Mouse (Mus musculus): ENCODE results near the gene Pkdrej.

GRCm38 (mm10) chr15:85774419-85774818, 47.1 kb downstream of the Pkdrej start:
- TF ChIP-seq POLR2A (IDR thresholded peaks at IDR 0.05; ENCODE audit: low read depth, low read length) (no peak), CTCF (IDR thresholded peaks at IDR 0.05; ENCODE audit: extremely low read depth, insufficient read length, insufficient replicate concordance, low read depth, low read length) (no peak)

All from small intestine, adult 2 months (tissue).